Mouse (Mus musculus): ENCODE data around the gene Spg11.

Spg11 gene

GRCm38 (mm10) chr2:122059365-122060115 is 58.6 kb downstream of the Spg11 start:
- no peak for DNase-seq

- DNase-seq, result no peak
These were observed 74.3 kb downstream of the Spg11 start for GRCm38 (mm10) chr2:122043926-122044325.

GRCm38 (mm10) chr2:122036064-122036463 is 82.1 kb downstream of the Spg11 start:
- no peak for DNase-seq

- DNase-seq, result no peak
These were observed 86.2 kb downstream of the Spg11 start for GRCm38 (mm10) chr2:122031970-122032369.

GRCm38 (mm10) chr2:122028756-122029700 is 89.2 kb downstream of the Spg11 start:
- DNase-seq, result peak; percentile 34 to 73

- DNase-seq, result peak; percentile 90 to 95
These were observed 90.1 kb downstream of the Spg11 start, which contains the start of gene Eif3j1 for GRCm38 (mm10) chr2:122027862-122028755. Eif3j1 (plus strand) TSS chr2:122028546.

- DNase-seq, result peak in 1 of 2 experiments; percentile 37
These were observed 91.1 kb downstream of the Spg11 start for GRCm38 (mm10) chr2:122027091-122027490.

GRCm38 (mm10) chr2:122022284-122022683 is 95.9 kb downstream of the Spg11 start:
- DNase-seq, result no peak

- no peak for DNase-seq
These were observed 99.5 kb downstream of the Spg11 start for GRCm38 (mm10) chr2:122018705-122019104.

GRCm38 (mm10) chr2:122011441-122011840 is 106.7 kb downstream of the Spg11 start:
- DNase-seq, result no peak

- no peak for DNase-seq
These were observed 109.4 kb downstream of the Spg11 start for GRCm38 (mm10) chr2:122008832-122009231.

Measured in kidney, postnatal 25 days (tissue).